Mouse (Mus musculus): ENCODE measurements around the gene Borcs8. TPM values are rescaled to one million over a fixed set of nuclear protein-coding genes. Genes with fewer than 3 reads are reported as not detected.

Borcs8 gene
- polyA plus RNA-seq, 1 experiment = 104 TPM

GRCm38 (mm10) chr8:70111192-70111795, 28.0 kb upstream of the Borcs8 start:
- no peaks in the 10 kb centered on the region; the same call in 1 of the 2 replicates for H3K27me3 ChIP-seq (ENCODE audit: control insufficient read depth, insufficient read depth, low read length)
- H3K4me1 ChIP-seq (ENCODE audit: control insufficient read depth, insufficient read depth, low read length) = peaks cover 13% of the 10 kb centered on the region
- TF ChIP-seq CTCF (IDR thresholded peaks at IDR 0.05; ENCODE audit: control insufficient read depth, insufficient read depth, insufficient replicate concordance, low read depth, low read length) (no peak), POLR2A (IDR thresholded peaks at IDR 0.05; ENCODE audit: control insufficient read depth, low read depth, low read length) (peak; percentile 41; the same call in 1 of the 2 replicates)
- H3K36me3 ChIP-seq (ENCODE audit: control insufficient read depth, insufficient read depth, low read length) = no peaks in the 10 kb centered on the region
- no peak overlapping the region for H3K27ac ChIP-seq (ENCODE audit: control insufficient read depth, insufficient read depth, low read depth, low read length)
- H3K4me3 ChIP-seq (ENCODE audit: control insufficient read depth, low read depth, low read length) = peak overlapping the region; percentile 83

DNA sequence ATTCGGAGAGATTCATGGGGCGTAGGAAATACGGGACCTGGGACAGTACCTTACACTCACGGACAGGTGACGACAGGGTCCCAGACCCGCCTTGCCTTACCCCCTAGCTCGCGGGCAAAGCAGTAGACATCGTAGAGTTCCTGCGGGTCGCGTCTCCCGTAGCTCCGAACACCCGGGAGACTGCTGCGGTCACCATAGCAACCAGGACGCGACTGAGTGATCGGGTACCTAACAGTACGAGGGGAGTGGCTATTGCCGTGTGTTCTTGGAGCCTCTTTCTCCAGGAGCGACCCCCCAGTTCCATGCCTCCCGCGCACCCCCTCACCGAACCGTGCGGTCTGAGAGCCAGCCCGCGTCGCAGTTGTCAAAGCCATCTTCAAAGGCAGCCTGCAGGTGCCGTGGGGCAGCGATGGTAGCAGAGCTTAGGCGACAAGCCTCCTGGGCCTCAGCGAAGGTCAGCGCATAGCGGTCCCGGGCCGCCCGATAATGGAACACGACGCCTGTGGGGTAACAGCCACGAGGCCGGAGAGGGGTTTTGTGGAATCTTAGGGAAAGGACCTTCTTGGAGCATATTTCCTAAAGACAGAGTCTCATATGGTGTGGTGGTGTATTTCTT, 26.8 kb upstream of the Borcs8 start:
- peak overlapping the region; percentile 83 for H3K4me3 ChIP-seq (ENCODE audit: control insufficient read depth, low read depth, low read length)
- no peak for TF ChIP-seq POLR2A (IDR thresholded peaks at IDR 0.05; ENCODE audit: control insufficient read depth, low read depth, low read length)
- no peak for TF ChIP-seq CTCF (IDR thresholded peaks at IDR 0.05; ENCODE audit: control insufficient read depth, insufficient read depth, insufficient replicate concordance, low read depth, low read length)
- H3K4me1 ChIP-seq (ENCODE audit: control insufficient read depth, insufficient read depth, low read length) = peaks cover 13% of the 10 kb centered on the region
- H3K36me3 ChIP-seq (ENCODE audit: control insufficient read depth, insufficient read depth, low read length) = no peaks in the 10 kb centered on the region
- H3K27me3 ChIP-seq (ENCODE audit: control insufficient read depth, insufficient read depth, low read length) = no peaks in the 10 kb centered on the region; the same call in 1 of the 2 replicates
- H3K27ac ChIP-seq (ENCODE audit: control insufficient read depth, insufficient read depth, low read depth, low read length) = no peak overlapping the region

GRCm38 (mm10) chr8:70114488-70114887, 24.8 kb upstream of the Borcs8 start:
- no peak overlapping the region for H3K27ac ChIP-seq (ENCODE audit: control insufficient read depth, insufficient read depth, low read depth, low read length)
- TF ChIP-seq POLR2A (IDR thresholded peaks at IDR 0.05; ENCODE audit: control insufficient read depth, low read depth, low read length) = no peak
- no peak for TF ChIP-seq CTCF (IDR thresholded peaks at IDR 0.05; ENCODE audit: control insufficient read depth, insufficient read depth, insufficient replicate concordance, low read depth, low read length)
- no peaks in the 10 kb centered on the region for H3K36me3 ChIP-seq (ENCODE audit: control insufficient read depth, insufficient read depth, low read length)
- H3K27me3 ChIP-seq (ENCODE audit: control insufficient read depth, insufficient read depth, low read length) = no peaks in the 10 kb centered on the region; the same call in 1 of the 2 replicates
- H3K4me3 ChIP-seq (ENCODE audit: control insufficient read depth, low read depth, low read length) = no peak overlapping the region
- H3K4me1 ChIP-seq (ENCODE audit: control insufficient read depth, insufficient read depth, low read length) = peaks cover 13% of the 10 kb centered on the region

DNA sequence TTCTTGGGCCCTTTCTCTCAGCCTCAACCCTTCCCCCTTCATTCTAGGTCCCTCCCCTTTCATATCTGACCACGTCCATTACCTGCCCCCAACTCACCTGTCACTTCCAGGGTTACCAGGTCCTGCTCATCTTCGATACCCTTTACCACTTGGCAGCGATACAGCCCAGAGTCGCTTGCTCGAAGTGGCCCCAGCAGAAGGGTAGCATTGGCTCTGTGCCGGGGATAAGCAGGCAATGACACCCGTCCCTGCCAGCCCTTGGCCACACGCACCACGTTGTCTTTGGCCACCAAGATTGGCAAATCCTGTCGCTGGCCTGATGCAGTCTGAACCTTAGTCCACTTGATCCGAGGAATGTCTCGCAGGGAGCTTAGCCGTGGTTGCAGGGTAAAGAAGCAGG, 24.4 kb upstream of the Borcs8 start:
- TF ChIP-seq CTCF (IDR thresholded peaks at IDR 0.05; ENCODE audit: control insufficient read depth, insufficient read depth, insufficient replicate concordance, low read depth, low read length) (no peak), POLR2A (IDR thresholded peaks at IDR 0.05; ENCODE audit: control insufficient read depth, low read depth, low read length) (no peak)
- Histone ChIP-seq H3K4me3 (ENCODE audit: control insufficient read depth, low read depth, low read length) (no peak overlapping the region), H3K4me1 (ENCODE audit: control insufficient read depth, insufficient read depth, low read length) (peaks cover 13% of the 10 kb centered on the region), H3K27ac (ENCODE audit: control insufficient read depth, insufficient read depth, low read depth, low read length) (no peak overlapping the region), H3K36me3 (ENCODE audit: control insufficient read depth, insufficient read depth, low read length) (no peaks in the 10 kb centered on the region), H3K27me3 (ENCODE audit: control insufficient read depth, insufficient read depth, low read length) (no peaks in the 10 kb centered on the region; the same call in 1 of the 2 replicates)

- no peak overlapping the region for H3K27ac ChIP-seq (ENCODE audit: control insufficient read depth, insufficient read depth, low read depth, low read length)
- no peaks in the 10 kb centered on the region for H3K27me3 ChIP-seq (ENCODE audit: control insufficient read depth, insufficient read depth, low read length)
- H3K4me3 ChIP-seq (ENCODE audit: control insufficient read depth, low read depth, low read length) = no peak overlapping the region
- H3K4me1 ChIP-seq (ENCODE audit: control insufficient read depth, insufficient read depth, low read length) = peaks cover 5% of the 10 kb centered on the region
- TF ChIP-seq CTCF (IDR thresholded peaks at IDR 0.05; ENCODE audit: control insufficient read depth, insufficient read depth, insufficient replicate concordance, low read depth, low read length) (no peak), POLR2A (IDR thresholded peaks at IDR 0.05; ENCODE audit: control insufficient read depth, low read depth, low read length) (no peak)
- no peaks in the 10 kb centered on the region for H3K36me3 ChIP-seq (ENCODE audit: control insufficient read depth, insufficient read depth, low read length)
These were observed 21.7 kb upstream of the Borcs8 start for GRCm38 (mm10) chr8:70117611-70118010.

DNA sequence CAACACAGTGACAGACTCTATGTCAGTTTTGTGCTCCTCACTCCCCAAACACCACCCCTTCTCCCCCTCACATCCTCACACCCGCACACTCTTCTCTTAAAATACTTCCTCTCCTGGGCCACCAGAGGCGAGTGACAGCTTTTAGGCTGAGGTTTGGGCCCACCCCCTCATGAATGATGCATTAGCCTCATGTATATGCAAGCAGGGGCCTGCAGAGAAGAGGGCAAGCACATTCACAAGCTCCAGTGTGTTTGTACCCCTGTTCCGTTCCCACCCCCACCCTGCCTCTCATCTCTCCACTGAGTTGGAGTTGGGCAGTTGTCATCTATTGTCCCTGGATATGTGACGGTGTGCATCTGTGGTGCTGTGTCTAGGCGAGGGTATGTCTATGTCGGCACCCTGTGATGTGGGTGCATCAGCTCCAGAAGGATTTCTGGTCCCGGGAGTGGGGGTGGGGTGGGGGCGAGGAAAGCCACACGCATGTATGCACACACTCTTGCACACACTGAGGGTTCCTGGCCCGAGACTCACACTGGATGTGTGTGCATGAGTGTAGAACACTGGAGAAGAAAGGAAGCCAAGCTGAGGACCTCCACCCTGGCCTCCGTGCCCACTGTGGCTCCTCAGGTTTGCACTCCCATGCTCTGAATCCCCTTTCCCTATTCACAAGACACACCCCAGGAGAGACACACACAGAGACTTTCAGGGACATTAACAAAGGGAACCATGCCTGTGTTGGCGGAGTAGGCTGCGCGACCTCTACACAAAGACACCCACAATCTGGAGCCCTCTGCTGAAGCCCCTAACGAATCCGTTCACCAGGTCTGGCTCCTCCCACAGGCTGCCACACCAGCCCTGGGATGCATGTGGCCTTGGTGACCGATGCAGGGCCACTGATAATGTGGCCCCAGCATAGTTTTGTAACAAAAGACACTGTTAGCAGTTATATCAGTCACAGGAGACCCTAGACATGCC, 20.3 kb upstream of the Borcs8 start:
- peaks cover 3% of the 10 kb centered on the region; the same call in 1 of the 2 replicates for H3K4me1 ChIP-seq (ENCODE audit: control insufficient read depth, insufficient read depth, low read length)
- no peak overlapping the region for H3K27ac ChIP-seq (ENCODE audit: control insufficient read depth, insufficient read depth, low read depth, low read length)
- H3K27me3 ChIP-seq (ENCODE audit: control insufficient read depth, insufficient read depth, low read length) = no peaks in the 10 kb centered on the region
- TF ChIP-seq CTCF (IDR thresholded peaks at IDR 0.05; ENCODE audit: control insufficient read depth, insufficient read depth, insufficient replicate concordance, low read depth, low read length) (no peak), POLR2A (IDR thresholded peaks at IDR 0.05; ENCODE audit: control insufficient read depth, low read depth, low read length) (no peak)
- no peak overlapping the region for H3K4me3 ChIP-seq (ENCODE audit: control insufficient read depth, low read depth, low read length)
- no peaks in the 10 kb centered on the region for H3K36me3 ChIP-seq (ENCODE audit: control insufficient read depth, insufficient read depth, low read length)

DNA sequence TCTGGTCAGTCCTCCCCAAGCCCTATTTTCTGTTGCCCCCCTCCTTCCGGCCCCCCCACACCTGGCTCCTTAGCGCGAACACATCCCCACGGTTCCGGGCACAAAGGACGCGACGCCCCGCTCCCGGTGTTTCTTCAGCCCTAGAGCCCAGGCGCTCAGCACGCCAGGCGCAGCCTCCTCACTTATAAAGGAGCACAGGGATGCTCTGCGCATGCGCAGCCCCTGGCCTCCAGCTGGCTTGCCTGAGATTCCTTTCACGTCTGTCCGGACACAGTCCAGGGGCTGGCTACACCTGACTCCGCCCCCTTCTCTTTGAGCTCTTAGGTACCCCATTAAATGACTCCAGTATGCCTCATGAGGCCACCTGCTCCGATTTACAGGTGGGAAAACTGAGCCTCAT, 18.6 kb upstream of the Borcs8 start, which contains the start of gene Ncan:
Gene Ncan (minus strand): TSS at position 207 of the 400 bp plus-strand sequence.
- H3K4me3 ChIP-seq (ENCODE audit: control insufficient read depth, low read depth, low read length) = no peak within 1 kb of the TSS; the same call in 1 of the 2 replicates
- no peak within 1 kb of the TSS for H3K27ac ChIP-seq (ENCODE audit: control insufficient read depth, insufficient read depth, low read depth, low read length)
- H3K27me3 ChIP-seq (ENCODE audit: control insufficient read depth, insufficient read depth, low read length) = no peaks in the 10 kb centered on the region
- TF ChIP-seq CTCF (IDR thresholded peaks at IDR 0.05; ENCODE audit: control insufficient read depth, insufficient read depth, insufficient replicate concordance, low read depth, low read length) (no peak), POLR2A (IDR thresholded peaks at IDR 0.05; ENCODE audit: control insufficient read depth, low read depth, low read length) (no peak)
- H3K36me3 ChIP-seq (ENCODE audit: control insufficient read depth, insufficient read depth, low read length) = no peaks in the 10 kb centered on the region
- peaks cover 3% of the 10 kb centered on the region; the same call in 1 of the 2 replicates for H3K4me1 ChIP-seq (ENCODE audit: control insufficient read depth, insufficient read depth, low read length)

Data from testis, adult 2 months (tissue).